Mouse (Mus musculus): ENCODE results near the gene Slc24a2. TPM values are rescaled to one million over a fixed set of nuclear protein-coding genes. Genes with fewer than 3 reads are reported as not detected.

Gene Slc24a2
- polyA plus RNA-seq, 1 experiment from 2014 or later: 0.05 TPM

DNA sequence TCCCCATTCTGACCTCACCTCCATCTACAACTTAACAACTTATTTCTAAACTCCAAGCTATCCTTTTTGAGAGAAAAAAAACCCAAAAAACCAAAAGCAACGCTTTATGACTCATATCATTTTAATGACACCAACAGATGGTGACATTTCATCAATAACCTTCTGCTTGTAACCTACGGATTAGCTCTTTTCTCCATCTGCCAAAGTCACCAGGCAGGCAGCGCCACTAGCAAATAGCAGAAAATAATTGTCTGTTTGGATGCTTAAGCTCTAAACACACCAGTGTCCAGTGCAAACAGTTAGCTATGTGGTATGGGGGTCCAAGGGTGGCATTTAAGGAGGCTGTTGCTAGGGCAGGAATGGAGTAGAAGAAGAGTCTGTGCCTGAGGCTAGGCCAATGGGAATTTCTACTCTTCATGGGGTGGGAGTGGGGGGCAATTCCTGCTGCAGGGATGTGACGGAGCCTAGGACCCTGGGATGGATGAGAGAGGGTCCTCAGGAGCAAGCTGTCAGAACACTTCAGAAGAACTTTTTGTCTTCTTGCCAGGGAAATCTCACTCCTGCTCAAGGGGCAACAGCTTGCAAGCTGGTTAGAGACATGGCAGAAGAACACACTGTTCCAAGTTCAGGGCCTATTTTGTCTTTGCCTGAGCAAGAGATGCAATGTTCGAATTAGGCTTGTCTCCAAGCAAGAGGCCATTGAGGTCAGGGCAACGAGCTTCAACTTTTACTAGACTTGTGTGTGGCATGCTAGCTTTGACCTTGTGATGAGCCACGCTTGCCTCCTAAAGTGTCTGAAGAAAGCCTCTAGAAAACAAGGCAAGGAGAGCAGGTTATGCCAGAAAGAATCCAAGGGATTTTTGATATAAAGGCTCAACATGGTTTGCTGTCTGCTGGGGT lies 216.3 kb downstream of the Slc24a2 start:
- H3K4me1 ChIP-seq (replicated peaks; ENCODE audit: control insufficient read depth, insufficient read depth): no peaks in the 10 kb centered on the region
- TF ChIP-seq CTCF (IDR thresholded peaks at IDR 0.05; ENCODE audit: low read depth): no peak
- H3K27ac ChIP-seq (replicated peaks): no peak overlapping the region
- no peak overlapping the region for H3K4me2 ChIP-seq (replicated peaks; ENCODE audit: low read depth)
- ATAC-seq (ENCODE audit: low FRiP score, low TSS enrichment) (no peak), DNase-seq (ENCODE audit: low spot score) (no peak)
- H3K36me3 ChIP-seq (ENCODE audit: control insufficient read depth, insufficient read depth, low read length): no peaks in the 10 kb centered on the region
- no peaks in the 10 kb centered on the region for H3K9me3 ChIP-seq (ENCODE audit: control insufficient read depth, low read length)
- 74% methylated on average over 7 of the region's 7 CpGs for WGBS
- no peak overlapping the region for H3K4me3 ChIP-seq (ENCODE audit: low read depth, low read length)
- H3K27me3 ChIP-seq (ENCODE audit: control insufficient read depth, insufficient read depth, low read length): no peaks in the 10 kb centered on the region
- H3K9ac ChIP-seq (ENCODE audit: low read length): no peak overlapping the region

DNA sequence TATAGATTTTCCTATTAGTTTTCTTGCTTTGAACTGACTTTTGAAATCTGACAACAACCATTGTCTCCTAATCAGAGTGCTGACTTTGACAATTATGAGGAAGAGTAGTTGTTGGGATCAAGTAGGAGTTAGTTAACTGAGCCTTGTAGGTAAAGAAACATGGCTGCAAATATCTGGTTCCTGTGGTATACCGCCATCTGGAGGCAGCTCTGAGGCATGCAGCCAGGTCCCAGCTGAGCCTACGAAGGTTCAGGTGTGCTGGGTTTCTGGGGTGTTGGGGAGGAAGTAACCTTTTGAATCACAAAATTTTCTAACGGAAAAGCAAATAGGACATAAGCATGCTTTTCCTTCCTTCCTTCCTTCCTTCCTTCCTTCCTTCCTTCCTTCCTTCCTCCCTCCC lies 237.8 kb downstream of the Slc24a2 start:
- TF ChIP-seq EP300 (optimal IDR thresholded peaks at IDR 0.05) (no peak), CTCF (IDR thresholded peaks at IDR 0.05; ENCODE audit: low read depth) (peak; percentile 40)
- WGBS: 51% methylated on average over 3 of the region's 3 CpGs

DNA sequence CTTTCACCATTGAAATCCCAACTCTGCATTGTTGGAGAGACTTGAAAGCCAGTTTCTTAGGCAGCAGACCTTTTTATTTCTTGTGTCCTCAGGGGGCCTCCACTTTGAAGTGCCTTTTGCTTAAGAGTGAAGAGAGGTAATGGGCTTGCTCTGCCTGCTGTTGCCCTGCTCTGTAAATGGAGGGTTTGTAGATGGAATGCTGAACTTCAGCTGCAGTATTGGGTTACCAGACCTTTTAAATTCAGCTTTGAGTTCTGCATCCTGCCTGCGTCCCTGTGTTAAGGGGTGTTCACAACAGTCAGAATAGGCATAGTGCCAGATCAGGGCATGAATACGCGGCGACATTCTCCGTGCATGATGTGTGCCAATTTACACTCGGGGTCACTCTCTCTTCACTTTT lies 241.0 kb downstream of the Slc24a2 start:
- 61% methylated on average over 6 of the region's 6 CpGs for WGBS
- H3K4me1 ChIP-seq (replicated peaks; ENCODE audit: control insufficient read depth, insufficient read depth): no peaks in the 10 kb centered on the region
- H3K27ac ChIP-seq (replicated peaks): no peak overlapping the region
- H3K4me2 ChIP-seq (replicated peaks; ENCODE audit: low read depth): no peak overlapping the region
- no peak overlapping the region for H3K9ac ChIP-seq (ENCODE audit: low read length)
- no peak for ATAC-seq (ENCODE audit: low FRiP score, low TSS enrichment)
- H3K4me3 ChIP-seq (ENCODE audit: low read depth, low read length): no peak overlapping the region
- DNase-seq (ENCODE audit: low spot score): no peak
- no peaks in the 10 kb centered on the region for H3K9me3 ChIP-seq (ENCODE audit: control insufficient read depth, low read length)
- no peaks in the 10 kb centered on the region for H3K27me3 ChIP-seq (ENCODE audit: control insufficient read depth, insufficient read depth, low read length)
- TF ChIP-seq EP300 (optimal IDR thresholded peaks at IDR 0.05) (no peak), CTCF (IDR thresholded peaks at IDR 0.05; ENCODE audit: low read depth) (no peak)
- H3K36me3 ChIP-seq (ENCODE audit: control insufficient read depth, insufficient read depth, low read length): no peaks in the 10 kb centered on the region

More for the DNA sequence above, 237.8 kb downstream of the Slc24a2 start:
- Histone ChIP-seq H3K4me1 (replicated peaks; ENCODE audit: control insufficient read depth, insufficient read depth) (no peaks in the 10 kb centered on the region), H3K27me3 (ENCODE audit: control insufficient read depth, insufficient read depth, low read length) (no peaks in the 10 kb centered on the region), H3K9me3 (ENCODE audit: control insufficient read depth, low read length) (no peaks in the 10 kb centered on the region), H3K9ac (ENCODE audit: low read length) (no peak overlapping the region), H3K36me3 (ENCODE audit: control insufficient read depth, insufficient read depth, low read length) (no peaks in the 10 kb centered on the region), H3K4me2 (replicated peaks; ENCODE audit: low read depth) (no peak overlapping the region), H3K4me3 (ENCODE audit: low read depth, low read length) (no peak overlapping the region), H3K27ac (replicated peaks) (no peak overlapping the region)
- ATAC-seq (ENCODE audit: low FRiP score, low TSS enrichment) (no peak), DNase-seq (ENCODE audit: low spot score) (no peak)

DNA sequence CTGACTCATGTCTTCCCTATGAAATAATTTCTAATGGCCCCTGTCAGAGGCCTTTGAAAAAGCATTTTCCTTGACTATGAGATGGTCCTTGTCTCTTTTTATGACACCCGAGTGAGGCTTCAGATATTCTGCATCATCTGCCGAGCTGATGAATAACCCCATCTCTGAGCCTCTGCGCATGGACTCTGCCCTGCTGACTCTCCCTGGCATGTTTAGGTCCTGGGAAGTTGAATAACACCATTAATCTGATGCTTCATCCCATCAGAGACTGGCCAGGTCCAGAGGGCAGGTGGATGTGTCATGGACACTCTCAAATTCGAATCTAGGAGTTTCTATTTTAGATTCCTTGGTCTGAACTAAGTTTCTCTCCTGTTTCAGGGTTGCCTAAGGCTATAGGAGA lies 242.4 kb downstream of the Slc24a2 start:
- ATAC-seq (ENCODE audit: low FRiP score, low TSS enrichment) (no peak), DNase-seq (ENCODE audit: low spot score) (no peak)
- Histone ChIP-seq H3K4me3 (ENCODE audit: low read depth, low read length) (no peak overlapping the region), H3K36me3 (ENCODE audit: control insufficient read depth, insufficient read depth, low read length) (no peaks in the 10 kb centered on the region), H3K27me3 (ENCODE audit: control insufficient read depth, insufficient read depth, low read length) (no peaks in the 10 kb centered on the region), H3K4me1 (replicated peaks; ENCODE audit: control insufficient read depth, insufficient read depth) (no peaks in the 10 kb centered on the region), H3K9me3 (ENCODE audit: control insufficient read depth, low read length) (no peaks in the 10 kb centered on the region), H3K27ac (replicated peaks) (no peak overlapping the region), H3K9ac (ENCODE audit: low read length) (no peak overlapping the region), H3K4me2 (replicated peaks; ENCODE audit: low read depth) (no peak overlapping the region)
- TF ChIP-seq EP300 (optimal IDR thresholded peaks at IDR 0.05): no peak
- TF ChIP-seq CTCF (IDR thresholded peaks at IDR 0.05; ENCODE audit: low read depth): no peak
- WGBS: 77% methylated on average over 4 of the region's 4 CpGs

DNA sequence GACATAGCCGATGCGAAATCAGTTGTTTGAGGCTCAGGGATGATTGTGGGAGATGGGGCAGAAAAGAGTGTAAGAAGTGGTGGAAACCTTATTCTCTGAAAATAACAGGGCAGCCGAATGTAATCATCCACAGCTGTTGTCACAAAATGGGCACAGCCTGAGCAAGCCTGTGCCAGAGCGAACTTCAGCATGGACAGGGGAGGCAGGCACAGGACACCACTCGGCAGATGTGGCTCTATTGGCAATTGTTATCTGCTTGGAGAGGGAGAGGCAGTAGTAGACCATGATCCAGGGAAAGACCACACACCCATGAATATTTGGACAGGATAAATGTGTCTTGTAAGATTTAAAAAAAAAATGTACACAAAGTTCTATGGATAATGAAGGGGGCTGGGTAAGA lies 253.0 kb downstream of the Slc24a2 start:
- TF ChIP-seq EP300 (optimal IDR thresholded peaks at IDR 0.05): no peak
- TF ChIP-seq CTCF (IDR thresholded peaks at IDR 0.05; ENCODE audit: low read depth): no peak
- no peak overlapping the region for H3K4me2 ChIP-seq (replicated peaks; ENCODE audit: low read depth)
- H3K9me3 ChIP-seq (ENCODE audit: control insufficient read depth, low read length): no peaks in the 10 kb centered on the region
- H3K9ac ChIP-seq (ENCODE audit: low read length): no peak overlapping the region
- H3K36me3 ChIP-seq (ENCODE audit: control insufficient read depth, insufficient read depth, low read length): no peaks in the 10 kb centered on the region
- ATAC-seq (ENCODE audit: low FRiP score, low TSS enrichment): no peak
- WGBS: 76% methylated on average over 5 of the region's 5 CpGs
- H3K4me1 ChIP-seq (replicated peaks; ENCODE audit: control insufficient read depth, insufficient read depth): no peaks in the 10 kb centered on the region
- DNase-seq (ENCODE audit: low spot score): no peak
- no peak overlapping the region for H3K27ac ChIP-seq (replicated peaks)
- H3K27me3 ChIP-seq (ENCODE audit: control insufficient read depth, insufficient read depth, low read length): no peaks in the 10 kb centered on the region
- H3K4me3 ChIP-seq (ENCODE audit: low read depth, low read length): no peak overlapping the region

Measured in stomach, postnatal 0 days (tissue).